Mouse (Mus musculus): ENCODE data around the gene Calhm2. TPM values are rescaled to one million over a fixed set of nuclear protein-coding genes. Genes with fewer than 3 reads are reported as not detected.

Calhm2 gene
- total RNA-seq, 2 experiments from 2014 or later: 5.1 to 5.5 TPM

DNA sequence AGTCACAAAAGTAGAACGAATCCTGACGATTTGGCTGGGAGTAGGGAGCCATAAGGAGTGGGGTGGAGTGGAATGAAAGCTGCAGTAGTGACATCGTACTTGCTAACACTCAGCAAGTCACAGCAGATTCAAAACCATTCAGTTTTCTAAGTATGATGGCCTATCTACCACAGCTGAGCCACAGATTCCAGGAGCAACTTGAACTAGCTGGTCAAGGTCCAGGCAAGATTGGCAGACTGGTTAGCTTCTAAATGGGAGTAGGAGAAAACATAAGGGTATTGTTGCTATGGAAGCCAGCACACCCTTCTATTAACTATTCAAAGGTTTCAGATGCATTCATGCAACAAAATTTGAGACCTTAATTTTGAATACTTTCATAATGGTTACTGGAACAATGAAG is 49.9 kb downstream of the Calhm2 start:
- DNase-seq (ENCODE audit: low spot score in 2 of 2): no peak

GRCm38 (mm10) chr19:47067924-47068611 is 70.0 kb downstream of the Calhm2 start:
- DNase-seq (ENCODE audit: low spot score in 2 of 2): peak; percentile 76 to 80

DNA sequence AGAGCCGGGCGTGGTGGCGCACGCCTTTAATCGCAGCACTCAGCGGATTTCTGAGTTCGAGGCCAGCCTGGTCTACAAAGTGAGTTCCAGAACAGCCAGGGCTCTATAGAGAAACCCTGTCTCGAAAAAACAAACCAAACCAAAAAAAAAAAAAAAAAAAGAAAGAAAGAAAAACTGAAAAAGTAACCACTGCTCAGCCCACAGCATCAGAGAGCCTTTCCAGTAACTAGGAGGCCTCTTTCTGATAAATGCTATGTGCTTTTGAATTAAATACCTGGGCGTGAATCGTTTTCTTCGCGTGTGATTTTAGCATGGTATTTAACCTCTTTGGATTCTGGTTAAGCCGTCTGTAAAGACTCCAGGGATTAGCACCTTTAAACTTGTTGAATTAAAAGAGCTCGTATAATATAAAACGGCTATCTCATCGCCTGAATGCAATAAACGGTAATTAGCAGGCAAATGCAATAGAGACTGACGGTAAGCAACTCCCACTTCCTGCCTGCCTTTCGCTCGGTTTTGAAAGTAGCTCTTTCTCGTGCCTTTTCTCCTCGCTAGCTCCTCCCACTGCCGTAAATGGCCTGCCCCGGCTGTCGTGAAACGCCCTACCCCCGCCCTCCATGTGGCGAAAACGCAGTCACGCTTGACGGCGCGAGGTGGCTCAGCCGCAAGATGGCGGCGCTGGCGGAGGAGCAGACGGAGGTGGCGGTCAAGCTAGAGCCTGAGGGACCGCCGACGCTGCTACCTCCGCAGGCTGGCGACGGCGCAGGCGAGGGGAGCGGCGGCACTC is 70.8 kb downstream of the Calhm2 start, which contains the start of gene Taf5:
Gene Taf5 (plus strand): TSS at position 651 of the 787 bp plus-strand sequence.
- peak; percentile 95 for DNase-seq (ENCODE audit: low spot score in 2 of 2)

GRCm38 (mm10) chr19:47065860-47066259 is 72.2 kb downstream of the Calhm2 start:
- DNase-seq (ENCODE audit: low spot score in 2 of 2): no peak

- DNase-seq (ENCODE audit: low spot score in 2 of 2): no peak
Measured at GRCm38 (mm10) chr19:47057684-47058083, 80.4 kb downstream of the Calhm2 start.

Other genes starting within 250 kb of the Calhm2 start
- 1 to 10 TPM; 7.8 to 8.6 TPM for gene Ina, start 123.6 kb downstream of the Calhm2 start, total RNA-seq (2021)
- 10 to 100 TPM; 57.5 to 68.4 TPM for gene Nt5c2, start 123.1 kb downstream of the Calhm2 start, total RNA-seq (2021)
- gene Pcgf6, start 87.4 kb downstream of the Calhm2 start, total RNA-seq (2021): 10 to 100 TPM in 1 of 2 experiments, 1 to 10 TPM in 1; 7.4 to 10.8 TPM
- gene Taf5, start 70.5 kb downstream of the Calhm2 start, total RNA-seq (2021): 1 to 10 TPM; 3.8 to 4.3 TPM
- 100 to 1,000 TPM; 640 to 879 TPM for gene Usmg5, start 47.6 kb downstream of the Calhm2 start, total RNA-seq (2021)
- gene Pdcd11, start 47.5 kb downstream of the Calhm2 start, total RNA-seq (2021): 10 to 100 TPM; 24.5 to 25.7 TPM
- gene Calhm1, start 6.0 kb upstream of the Calhm2 start, total RNA-seq (2021): not detected
- not detected for gene Calhm3, start 19.5 kb upstream of the Calhm2 start, total RNA-seq (2021)
- 10 to 100 TPM; 13.4 to 16.9 TPM for gene Neurl1a, start 40.5 kb upstream of the Calhm2 start, total RNA-seq (2021)

Measured in adrenal gland, adult 18-20 months (tissue).